Mouse (Mus musculus): ENCODE data around the gene Abl1.

Gene Abl1

DNA sequence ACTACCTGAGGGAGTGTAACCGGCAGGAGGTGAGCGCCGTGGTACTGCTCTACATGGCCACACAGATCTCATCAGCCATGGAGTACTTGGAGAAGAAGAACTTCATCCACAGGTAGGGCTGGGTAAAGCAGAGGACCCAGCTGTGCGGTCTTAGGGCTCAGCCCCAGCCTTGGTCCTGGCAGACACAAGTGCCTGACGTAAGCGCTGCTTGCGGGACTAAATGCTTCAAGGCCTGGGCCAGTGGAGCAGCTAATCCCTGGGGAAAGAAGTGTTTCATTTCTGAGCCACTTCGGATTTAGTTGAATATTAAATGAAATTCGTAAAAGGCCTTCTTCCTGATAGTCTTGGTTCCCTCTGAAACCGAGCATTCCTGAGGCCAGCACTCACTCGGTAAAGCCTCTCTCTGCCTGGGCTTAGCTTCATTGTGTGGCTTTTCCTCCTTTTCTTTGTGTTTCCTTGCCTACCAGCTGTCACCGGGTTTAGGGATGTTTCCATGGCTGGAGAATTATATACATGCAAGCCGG lies 102.6 kb downstream of the Abl1 start:
- no peak for DNase-seq

DNA sequence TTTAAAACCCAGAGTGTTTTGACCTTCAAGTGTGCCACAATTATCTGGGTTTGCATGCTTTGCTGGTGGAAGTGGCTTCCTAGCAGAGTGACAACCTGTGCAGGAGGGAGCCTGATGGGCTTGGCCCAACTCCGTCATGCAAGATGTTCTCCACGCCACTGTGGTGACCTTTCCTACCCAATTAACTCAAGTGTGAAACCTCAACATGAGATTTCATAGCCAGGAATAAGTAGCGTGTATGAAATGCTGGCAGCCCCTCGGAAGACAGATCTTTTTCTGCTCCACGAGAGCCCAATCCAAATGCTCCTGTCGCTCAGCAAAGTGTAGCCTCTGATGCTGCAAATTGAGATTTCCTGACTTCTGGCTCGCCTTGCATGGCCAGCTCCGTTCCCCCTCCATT lies 103.1 kb downstream of the Abl1 start:
- no peak for DNase-seq

DNA sequence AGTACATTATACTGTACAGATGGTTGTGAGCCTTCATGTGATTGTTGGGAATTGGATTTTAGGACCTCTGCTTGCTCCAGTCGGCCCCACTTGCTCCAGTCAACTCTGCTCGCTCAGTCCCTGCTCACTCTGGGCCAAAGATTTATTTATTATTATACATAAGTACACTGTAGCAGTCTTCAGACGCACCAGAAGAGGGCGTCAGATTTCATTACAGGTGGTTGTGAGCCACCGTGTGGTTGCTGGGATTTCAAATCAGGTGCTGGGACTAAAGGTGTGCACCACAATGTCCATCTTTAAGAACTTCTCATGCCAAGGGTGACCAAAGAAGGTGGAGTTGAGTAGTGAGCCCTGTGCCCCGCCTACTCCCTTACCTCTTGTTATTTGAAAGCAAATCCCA lies 104.4 kb downstream of the Abl1 start:
- DNase-seq = no peak

DNA sequence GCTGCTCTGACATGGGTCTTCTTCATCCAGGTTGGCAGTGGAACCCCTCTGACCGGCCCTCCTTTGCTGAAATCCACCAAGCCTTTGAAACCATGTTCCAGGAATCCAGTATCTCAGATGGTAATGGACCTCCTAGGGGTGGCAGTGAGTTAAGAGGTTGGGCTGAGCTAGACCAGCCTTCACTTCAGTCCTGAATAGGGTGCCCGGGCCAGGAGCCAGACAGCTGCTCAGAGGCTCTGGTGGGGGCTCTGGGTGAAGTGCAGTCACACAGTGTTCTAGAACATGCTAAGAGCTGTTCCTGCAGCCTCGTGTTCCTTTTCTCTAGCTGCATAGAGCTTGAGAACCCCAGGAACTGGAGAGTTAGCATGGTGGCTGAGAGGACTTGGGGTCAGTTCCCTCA lies 108.8 kb downstream of the Abl1 start:
- DNase-seq = peak in 1 of 2 experiments; percentile 39

DNA sequence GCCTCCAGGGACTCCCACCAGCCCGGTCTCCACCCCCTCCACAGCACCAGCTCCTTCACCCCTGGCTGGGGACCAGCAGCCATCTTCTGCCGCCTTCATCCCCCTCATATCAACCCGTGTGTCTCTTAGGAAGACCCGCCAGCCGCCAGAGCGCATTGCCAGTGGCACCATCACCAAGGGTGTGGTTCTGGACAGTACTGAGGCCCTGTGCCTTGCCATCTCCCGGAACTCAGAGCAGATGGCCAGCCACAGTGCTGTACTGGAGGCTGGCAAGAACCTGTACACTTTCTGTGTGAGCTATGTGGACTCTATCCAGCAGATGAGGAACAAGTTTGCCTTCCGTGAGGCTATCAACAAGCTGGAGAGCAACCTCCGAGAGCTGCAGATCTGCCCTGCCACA lies 113.2 kb downstream of the Abl1 start:
- DNase-seq = no peak

DNA sequence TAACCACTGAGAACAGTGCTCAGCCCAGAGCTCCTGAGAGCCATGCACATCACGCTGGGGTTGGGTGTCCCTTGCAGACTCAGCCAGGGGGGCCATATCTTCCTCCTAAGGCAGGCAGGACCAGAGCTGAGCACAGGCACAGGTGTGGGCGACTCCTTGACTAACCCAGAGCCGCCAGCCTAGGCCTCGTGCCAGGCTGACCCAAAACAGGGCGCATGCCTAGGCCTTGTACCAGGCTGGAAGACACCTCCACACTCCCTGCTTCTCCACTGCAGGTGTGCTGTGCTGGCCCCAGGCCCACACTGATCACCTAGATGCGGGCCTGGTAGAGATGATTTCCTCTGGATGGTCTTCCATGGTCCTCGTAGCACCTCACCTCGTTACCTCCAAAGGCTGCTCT lies 114.6 kb downstream of the Abl1 start:
- DNase-seq = no peak

DNA sequence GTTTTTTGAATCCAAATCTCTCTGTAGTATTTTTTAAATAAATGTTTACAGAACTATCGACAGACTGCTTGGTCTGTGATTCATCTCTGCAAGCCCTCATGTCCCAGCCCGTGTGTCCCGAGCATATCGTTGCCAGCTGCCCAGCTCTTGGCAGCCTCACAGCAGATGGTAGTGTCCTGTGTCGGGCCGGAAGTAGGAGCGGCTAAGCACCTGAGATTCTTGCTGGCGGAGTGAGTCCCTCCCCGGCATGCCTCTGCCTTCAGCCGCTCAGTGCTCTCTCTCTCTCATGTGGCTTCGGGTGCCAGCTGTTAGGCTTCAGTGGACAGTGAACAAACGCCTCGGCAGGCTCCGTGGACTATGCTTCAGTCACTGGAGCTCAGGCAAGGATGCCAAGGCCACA lies 115.3 kb downstream of the Abl1 start:
- DNase-seq = peak in 1 of 2 experiments; percentile 43

DNA sequence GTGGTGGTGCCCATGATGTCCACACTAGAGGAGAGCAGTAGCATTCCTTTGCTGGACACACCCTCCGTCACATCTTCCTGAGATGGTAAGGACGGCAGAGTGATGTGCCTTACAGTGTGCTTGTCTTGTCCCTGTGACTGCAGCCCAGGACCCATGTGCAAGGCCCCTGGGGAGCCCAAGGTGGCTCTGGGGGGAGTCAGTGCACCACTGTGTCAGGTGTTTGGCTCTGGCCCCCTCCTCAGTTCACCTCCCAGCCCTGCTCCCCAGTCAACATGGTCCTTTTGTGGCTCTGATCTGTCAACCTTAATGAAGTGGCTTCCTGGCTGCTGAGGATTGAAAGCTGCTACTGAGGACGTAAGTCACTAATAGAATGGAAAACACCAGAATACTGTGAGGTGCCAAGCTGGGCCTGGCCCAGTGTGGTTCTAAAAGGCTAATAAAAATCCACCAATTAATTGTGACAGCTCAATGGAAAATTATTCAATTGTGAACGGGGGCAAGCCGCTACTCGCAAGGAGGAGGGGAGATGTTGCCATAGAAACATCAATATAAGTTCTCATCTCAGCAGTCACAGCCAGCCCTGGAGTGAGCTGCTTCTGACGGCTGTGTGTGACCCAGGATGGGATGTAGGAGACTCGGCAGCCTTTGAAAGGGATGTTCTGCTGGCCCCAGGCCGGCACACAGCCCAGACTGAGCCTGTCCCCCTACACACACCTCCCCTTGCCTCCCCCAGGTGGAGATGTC lies 118.6 kb downstream of the Abl1 start:
- no peak for DNase-seq

DNA sequence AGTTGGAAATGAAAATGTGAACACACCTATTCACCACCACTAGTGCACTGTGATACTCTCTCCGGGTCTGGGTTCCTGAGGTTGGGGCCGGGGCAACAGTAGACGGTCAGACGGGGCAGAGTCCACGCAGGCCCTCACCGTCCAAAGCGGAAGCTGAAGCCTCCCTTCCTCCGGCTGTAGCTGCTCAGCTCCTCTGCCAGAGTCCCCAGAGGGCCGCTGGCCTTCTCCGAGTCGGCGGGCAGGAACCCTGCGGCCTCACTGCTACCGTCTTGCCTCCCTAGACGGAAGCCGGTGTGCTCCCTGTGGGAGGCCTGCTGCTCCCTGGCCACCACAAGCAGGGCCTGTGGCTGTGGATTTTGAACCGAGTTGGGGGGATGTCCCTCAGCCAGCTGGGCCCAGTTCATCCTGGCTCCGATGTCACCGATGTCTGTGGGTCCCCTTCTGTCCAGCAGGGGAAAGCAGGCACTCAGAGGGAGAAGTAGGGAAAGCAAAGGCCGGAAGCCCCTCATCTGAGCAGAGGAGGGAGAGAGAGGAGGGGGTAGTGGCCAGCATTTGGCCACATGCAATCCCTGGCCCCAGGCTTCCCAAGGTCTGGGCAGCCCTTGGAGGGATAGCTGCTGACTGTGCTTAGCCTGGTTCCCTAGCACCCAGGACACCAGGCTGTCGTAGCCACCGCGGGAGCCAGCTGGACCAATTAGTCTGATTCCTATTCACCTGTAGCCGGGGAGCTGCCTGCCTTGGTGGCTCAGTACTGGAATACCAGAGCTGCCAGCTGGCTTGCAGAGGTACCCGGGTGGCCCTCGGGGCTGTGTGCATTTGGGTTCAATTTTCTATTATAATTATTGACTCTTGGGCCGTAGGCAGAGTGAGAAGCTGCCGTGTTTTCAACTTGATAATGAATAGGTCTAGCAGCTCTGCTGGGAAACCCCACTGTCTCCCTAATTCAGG lies 120.5 kb downstream of the Abl1 start:
- no peak for DNase-seq

DNA sequence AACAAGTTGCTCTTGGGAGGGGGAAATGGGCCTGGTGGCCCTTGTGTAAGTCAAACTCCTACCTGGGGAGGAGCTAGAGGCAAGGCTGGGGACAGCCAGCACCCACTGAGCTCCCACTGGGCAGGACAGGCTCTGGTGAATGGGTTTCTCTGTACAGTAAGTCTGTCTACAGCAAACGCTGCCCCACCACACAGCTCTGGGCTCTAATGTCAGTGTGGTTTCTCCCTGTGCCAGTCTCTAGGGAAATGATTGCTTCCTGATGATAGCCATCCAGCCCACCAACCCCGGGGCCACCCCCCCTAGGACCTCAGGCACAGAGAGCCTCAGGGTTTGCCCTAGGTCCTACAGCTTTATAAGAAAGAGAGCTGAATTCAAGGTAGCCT lies 121.2 kb downstream of the Abl1 start:
- no peak for DNase-seq

DNA sequence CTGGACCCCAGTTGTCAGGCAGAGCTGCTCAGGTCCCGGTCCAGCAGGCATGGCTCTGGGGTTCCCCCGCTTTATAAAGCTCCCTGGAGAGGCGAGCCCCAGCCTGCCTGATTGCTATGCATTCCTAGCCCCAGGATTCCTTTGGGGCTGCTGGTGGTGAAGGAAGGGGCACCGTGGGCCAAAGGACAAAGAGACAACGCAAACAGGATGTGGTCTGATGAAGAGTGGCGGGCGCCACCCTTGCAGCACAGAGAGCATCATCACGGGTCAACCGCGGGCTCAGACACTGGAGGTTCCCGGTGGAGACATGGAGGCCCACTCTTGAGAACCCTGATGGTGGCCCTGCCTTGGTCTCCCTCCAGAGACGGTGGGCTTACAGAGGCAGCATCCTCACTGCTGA lies 122.3 kb downstream of the Abl1 start, which contains the start of gene Qrfp:
Qrfp (minus strand) TSS at position 137 of the 400 bp plus-strand sequence.
- no peak for DNase-seq

DNA sequence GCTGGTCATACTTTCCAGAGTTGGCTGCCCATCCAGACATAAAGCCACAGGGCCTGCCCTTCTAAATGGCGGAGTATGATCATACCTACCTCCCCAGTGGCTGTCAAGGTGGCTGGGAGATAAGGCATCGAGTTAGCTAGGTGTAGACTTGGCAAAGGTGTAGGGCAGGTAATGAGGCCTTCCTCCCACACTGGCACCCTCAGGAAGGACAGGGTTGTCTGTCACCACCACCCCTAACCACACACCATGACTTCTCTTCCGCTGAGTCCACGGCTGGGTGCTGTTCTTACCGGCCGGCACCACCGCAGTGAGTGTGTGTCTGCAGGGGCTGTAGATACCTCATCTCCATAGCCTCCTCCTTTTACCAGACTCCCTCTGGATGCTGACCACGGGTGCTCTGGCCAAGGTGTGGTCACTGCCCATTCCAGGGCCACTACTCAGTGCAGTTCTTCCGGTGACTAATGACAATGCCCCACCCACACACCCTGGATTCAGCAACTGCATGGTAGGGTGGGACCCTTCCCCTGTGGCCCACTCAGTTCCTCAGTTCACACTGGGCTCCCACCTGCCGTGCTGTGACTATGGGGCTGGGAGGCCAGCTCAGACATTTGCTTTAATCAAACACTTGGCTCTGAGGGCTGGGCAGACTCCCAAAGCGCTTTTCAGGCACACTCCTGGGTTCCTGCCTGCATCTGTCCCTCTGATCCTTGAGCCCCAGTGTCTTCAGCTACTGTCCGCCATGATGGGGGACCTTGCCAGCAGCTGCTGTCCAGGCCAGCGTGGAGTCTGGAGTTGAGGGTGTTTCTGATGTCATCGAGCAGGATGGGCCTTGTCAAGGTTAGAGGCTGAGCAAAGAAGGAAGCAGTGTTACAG lies 123.1 kb downstream of the Abl1 start:
- DNase-seq = no peak

DNA sequence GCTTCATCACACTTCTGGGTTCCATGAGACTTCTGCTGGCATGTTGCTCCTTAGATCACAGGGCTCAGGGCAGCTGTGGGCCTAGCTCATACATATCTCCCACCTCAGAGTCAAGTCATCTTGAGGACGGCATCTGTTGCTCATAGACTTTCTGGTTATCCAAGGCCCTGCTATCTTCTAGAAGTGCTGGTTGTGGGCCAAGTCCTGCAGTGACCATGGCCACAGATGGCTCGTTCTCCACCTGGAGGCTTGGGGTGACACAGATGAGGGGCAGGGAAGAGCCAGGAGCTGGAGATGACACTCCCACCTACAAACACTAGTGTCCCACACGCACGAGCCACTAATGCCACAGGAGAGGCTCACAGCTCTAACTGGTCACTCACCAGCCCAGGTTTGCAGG lies 125.5 kb downstream of the Abl1 start:
- no peak for DNase-seq

DNA sequence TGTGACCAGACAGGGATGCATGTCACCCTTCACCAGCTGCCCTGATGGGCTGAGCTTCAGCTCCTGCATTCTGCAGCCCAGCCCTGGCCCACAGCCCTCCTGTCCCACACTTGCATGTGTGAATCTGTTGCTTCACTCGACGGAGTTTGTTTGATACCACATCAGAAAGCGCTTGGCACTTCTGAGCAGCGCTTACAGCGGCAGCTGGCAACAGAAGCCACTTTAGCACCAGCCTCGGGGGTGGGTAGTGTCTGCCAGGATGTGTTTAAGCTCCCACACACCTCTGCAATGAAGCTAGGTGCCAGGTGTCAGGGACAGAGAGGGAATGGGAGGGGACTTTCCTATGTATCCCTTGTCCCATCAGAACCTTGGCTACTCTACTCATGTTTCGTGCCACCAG lies 126.5 kb downstream of the Abl1 start:
- DNase-seq = no peak

DNA sequence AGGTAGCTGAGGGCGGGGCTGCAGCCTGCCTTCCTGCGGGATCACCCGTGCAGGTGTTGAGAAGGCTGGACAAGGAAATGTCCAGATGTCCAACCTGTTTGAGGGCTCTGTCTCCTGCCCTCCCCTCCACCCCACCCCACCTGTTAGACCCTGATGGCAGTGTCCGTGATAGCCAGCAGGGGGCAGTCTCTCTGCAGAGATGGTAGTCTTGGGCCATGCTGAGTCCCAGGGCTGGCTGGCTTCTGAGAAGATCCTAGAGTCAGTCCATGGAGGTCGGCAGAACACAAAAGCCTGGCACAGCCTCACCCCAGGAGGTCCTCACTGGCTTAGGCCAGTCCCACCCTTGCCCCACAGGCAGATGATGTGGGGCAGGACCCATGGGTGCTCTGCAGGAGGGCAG lies 127.2 kb downstream of the Abl1 start:
- peak; percentile 18 to 33 for DNase-seq

DNA sequence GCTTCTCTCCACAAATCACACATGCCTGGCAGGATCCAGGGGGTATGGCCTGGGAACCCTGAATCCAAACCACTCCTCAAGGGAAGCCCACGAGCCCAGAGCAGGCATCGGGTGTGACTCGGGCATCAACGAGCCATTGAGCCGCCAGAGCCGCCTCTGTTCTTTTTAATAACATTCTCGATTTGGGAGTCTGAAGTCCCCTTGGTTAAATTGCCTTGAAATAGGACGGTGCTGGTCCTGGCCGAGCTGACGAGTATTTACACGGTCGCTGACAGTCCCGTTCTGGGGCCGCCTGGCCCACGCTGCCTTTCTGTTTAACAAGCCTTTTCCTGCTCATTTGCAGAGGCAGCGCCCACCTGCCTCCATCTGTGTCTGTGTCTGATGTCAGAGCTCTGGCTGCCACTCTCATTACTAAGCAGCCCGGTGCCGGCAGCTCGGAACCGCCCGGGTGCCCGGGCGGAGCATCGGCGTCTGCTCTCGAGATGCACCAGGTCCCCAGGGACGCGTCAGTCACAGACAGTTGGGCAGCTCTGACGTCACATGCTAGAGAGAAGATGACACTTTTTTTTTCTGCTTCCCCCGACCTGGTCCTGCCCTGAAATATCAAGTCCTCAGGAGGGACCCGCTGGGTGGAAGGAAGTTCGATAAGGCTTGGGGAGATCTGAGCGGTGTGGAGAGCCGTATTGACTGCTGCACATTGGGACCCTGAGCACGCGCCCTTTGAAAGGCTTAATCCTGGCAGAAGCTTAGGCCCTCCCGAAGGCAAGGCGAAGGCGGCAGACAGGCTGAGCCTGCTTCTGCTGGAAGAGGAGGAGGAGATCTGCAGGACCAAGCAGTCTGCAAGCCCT lies 134.6 kb downstream of the Abl1 start:
- DNase-seq = peak; percentile 34 to 46

DNA sequence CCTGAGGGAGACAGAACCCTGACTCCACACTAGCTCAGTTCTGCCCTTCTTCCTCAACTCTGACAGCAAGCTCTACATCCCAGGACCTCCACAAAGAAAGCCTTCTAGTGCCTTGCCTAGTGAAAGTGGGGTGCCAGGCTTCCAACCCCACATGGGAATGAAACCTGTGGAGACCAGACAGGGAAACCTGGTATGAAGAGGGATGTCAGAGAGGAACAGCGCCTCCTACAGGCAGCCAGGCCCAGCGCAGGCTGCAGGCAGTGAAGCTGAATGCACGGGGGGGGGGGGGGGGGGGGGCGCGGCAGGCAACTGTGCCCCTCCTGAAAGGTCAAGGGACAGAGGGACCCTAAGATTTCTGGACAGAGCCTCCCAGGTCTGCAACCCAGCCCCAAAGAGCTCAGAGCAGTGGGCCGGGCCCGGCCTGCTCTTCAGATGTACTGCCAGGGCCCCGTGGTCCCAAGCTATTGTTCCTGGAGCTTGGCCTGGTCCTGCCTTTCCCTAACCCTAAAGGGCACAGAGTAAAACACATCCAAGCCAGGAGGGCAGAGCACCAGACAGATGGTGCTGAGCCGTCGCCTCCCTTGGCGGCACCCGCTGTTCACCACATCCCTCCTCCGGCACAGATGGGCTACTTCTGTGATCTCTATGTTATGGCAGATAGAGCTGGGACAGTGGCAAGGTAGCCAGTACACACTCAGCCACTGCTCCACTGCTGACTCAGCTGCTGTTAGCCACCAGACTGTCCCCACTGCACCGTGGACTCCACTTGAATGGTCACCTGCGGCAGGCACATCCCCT lies 136.0 kb downstream of the Abl1 start:
- DNase-seq = no peak

DNA sequence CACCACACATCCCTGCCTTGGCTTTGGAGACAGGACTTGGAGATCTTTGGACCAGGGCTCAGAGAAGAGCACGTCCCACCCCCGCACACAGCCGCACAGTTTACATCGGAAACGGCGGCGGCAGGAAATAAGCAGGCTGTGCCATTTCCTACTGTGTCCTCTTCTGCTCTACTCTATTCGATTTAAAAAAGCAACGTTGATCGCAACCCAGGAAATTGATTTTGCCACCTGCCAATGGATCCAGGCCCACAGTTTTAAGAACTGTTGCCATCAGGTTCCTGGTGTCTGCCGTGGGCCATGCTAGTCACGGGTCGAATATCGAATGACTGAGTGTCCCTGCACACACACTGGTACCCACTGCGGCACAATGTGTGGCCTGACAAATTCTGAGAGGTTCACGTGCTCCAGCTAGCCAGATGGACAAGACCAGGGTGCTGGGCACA lies 137.3 kb downstream of the Abl1 start:
- DNase-seq = no peak

DNA sequence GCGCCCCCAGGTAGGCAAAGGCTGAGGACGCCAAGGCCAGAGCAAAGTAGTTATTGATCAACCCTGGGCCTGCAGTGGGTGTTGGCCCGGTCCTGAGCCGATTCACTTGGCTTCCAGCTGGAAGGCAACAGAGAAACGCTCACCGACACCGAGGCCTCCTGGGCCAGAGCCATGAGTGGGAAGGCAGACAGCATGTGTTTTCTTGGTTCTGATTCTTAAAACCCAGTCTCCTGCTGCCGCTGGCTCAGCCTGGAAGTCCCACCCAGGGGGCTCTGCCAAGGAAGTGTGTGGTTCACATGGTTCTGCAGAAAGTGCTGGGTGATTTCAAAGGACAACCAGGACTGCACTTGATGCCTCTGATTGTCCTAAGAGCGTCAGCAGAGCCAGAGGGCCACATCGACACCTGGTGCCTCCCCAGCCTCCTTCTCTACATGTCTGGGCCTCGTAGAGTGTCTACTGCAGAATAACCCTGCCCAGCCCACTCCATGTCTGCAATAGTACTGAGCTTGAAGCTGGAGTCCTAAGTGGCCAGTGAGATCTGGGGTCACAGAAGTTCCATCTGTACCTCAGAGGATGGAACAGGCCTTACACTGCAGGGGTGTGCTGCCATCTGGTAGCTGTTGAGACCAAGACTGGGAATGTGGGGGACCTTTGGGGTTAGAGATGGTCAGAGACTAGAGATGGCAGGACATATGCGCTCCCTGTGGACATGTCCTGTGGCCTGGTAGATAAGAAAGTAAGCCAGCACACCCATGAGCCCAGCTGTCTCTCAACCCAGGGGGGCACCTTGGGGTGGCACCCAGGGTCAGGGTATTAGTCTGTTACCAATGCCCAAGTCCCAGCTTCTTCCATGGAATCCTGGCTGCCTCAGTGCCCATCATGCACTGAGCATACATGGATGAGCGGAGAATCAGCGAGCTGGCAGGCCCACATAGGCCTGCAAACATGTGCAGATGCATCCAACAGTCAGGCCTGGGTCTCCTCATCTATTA lies 138.2 kb downstream of the Abl1 start:
- DNase-seq = no peak

DNA sequence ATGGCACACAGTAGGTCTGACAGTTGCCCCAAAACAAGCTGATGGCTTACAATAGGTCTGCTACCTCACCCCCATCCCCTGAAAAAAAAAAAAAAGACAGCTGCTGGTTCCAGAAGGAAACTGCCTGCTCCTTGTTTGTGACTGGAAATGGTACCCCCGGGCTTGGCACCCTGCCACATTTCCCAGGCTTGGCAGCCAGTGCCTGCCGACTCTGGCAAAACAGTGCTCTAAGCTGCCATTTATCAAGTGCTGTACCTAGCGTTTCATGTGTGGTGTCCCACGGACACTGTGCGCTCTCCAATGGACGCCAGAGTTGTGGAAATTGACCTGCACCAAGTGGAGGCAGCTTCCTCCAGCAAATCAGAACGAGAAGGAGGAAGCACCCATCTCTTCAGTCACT lies 139.7 kb downstream of the Abl1 start:
- DNase-seq = no peak
